9 mouse cellular contexts compared by ENCODE assay signal in the genomic region with DNA sequence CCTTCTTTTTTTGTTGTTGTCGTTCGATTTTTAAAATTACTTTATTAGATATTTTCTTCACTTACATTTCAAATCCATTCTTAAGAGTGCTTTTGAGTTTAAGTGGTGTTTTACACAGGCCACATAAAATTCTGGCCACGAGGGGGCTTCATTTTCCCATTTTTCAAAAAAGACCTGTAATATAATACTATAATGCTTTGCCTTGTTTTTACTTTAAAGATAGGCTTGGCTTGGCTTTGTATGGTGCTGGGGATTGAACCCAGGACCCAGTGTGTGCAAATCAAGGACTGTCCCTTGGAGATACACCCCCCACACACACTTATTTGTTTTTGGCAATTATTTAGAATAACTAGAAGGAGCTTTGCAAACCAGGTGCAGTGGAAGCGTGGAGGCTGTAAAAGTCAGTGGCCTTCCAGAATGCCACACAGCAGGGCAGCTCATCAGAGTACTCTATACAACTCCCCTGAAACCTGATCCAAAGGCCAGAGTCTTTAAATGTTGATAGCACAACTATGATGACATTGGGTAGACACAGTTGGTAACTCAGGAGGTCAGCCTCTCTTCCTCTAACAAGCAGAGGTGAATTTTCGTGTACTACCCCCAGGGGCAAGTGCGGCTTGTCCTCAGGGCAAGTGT. TPM values are rescaled to one million over a fixed set of nuclear protein-coding genes. Genes with fewer than 3 reads are reported as not detected.
DNase-seq lines count a peak whose midpoint lies in the region; ATAC-seq lines count a peak whose summit lies in the region.
"Had no signal": no experiment of that assay in that cellular context is flagged by ENCODE, and none has a peak within 500 bp of the region (broad histone marks: within the 10 kb centered on the region; RNA-seq: fewer than 3 reads in every experiment).

No protein-coding gene starts in this region.

- no peaks in the 10 kb centered on the region for H3K27me3 ChIP-seq in heart, embryonic 11.5 days (ENCODE audit: control insufficient read depth, insufficient read depth, low read length)
- no peaks in the 10 kb centered on the region for H3K27me3 ChIP-seq in embryonic facial prominence, embryonic 11.5 days (ENCODE audit: control insufficient read depth, insufficient read depth, low read length)
- no peaks in the 10 kb centered on the region for H3K27me3 ChIP-seq in midbrain, embryonic 14.5 days (ENCODE audit: control insufficient read depth, insufficient read depth, low read length)
- H3K27me3 ChIP-seq in stomach, embryonic 14.5 days (ENCODE audit: control insufficient read depth, insufficient read depth, low read length): no peaks in the 10 kb centered on the region
- H3K27me3 ChIP-seq: heart, embryonic 13.5 days had no signal

- no peak overlapping the region for H3K4me2 ChIP-seq in heart, embryonic 11.5 days
- no peak overlapping the region for H3K4me2 ChIP-seq in embryonic facial prominence, embryonic 11.5 days (ENCODE audit: low read depth, low read length)
- H3K4me2 ChIP-seq in midbrain, embryonic 14.5 days (ENCODE audit: low read length): no peak overlapping the region
- H3K4me2 ChIP-seq in stomach, embryonic 14.5 days (replicated peaks; ENCODE audit: low read depth, low read length): no peak overlapping the region
- H3K4me2 ChIP-seq: heart, embryonic 13.5 days had no signal

- ATAC-seq in heart, embryonic 11.5 days (replicated peaks; ENCODE audit: insufficient number of reproducible peaks, low FRiP score, low TSS enrichment): no peak
- no peak for ATAC-seq in embryonic facial prominence, embryonic 11.5 days (replicated peaks; ENCODE audit: insufficient number of reproducible peaks, low FRiP score, low TSS enrichment, low read depth)
- peak; percentile 69 for ATAC-seq in inflammation-experienced regulatory T-cells, adult 6 months
- ATAC-seq in midbrain, embryonic 14.5 days (ENCODE audit: low FRiP score, low TSS enrichment): peak; percentile 31; the same call in 1 of the 2 replicates
- 0 out of 2 replicates have a peak, but pooled peaks have one; percentile 33 for ATAC-seq in stomach, embryonic 14.5 days (ENCODE audit: insufficient number of reproducible peaks, insufficient read depth, low FRiP score, low read depth)

- peaks cover 1% of the 10 kb centered on the region; the same call in 1 of the 2 replicates for H3K4me1 ChIP-seq in heart, embryonic 11.5 days (ENCODE audit: control insufficient read depth, insufficient read depth, low read length)
- no peaks in the 10 kb centered on the region for H3K4me1 ChIP-seq in embryonic facial prominence, embryonic 11.5 days (ENCODE audit: control insufficient read depth, insufficient read depth, low read length)
- no peaks in the 10 kb centered on the region for H3K4me1 ChIP-seq in midbrain, embryonic 14.5 days (ENCODE audit: control insufficient read depth, insufficient read depth, low read length)
- H3K4me1 ChIP-seq in stomach, embryonic 14.5 days (ENCODE audit: control insufficient read depth, insufficient read depth, low read length): 0 out of 2 replicates have a peak, but pooled peaks cover 2% of the 10 kb centered on the region

- no peaks in the 10 kb centered on the region for H3K36me3 ChIP-seq in heart, embryonic 11.5 days (ENCODE audit: control insufficient read depth, insufficient read depth, low read length)
- no peaks in the 10 kb centered on the region for H3K36me3 ChIP-seq in embryonic facial prominence, embryonic 11.5 days (replicated peaks; ENCODE audit: control insufficient read depth, insufficient read depth, low read depth, low read length)
- H3K36me3 ChIP-seq in midbrain, embryonic 14.5 days (ENCODE audit: control insufficient read depth, insufficient read depth, low read length): no peaks in the 10 kb centered on the region
- no peaks in the 10 kb centered on the region for H3K36me3 ChIP-seq in stomach, embryonic 14.5 days (ENCODE audit: control insufficient read depth, insufficient read depth, low read length)
- H3K36me3 ChIP-seq: heart, embryonic 13.5 days had no signal

- no peak overlapping the region for H3K4me3 ChIP-seq in heart, embryonic 11.5 days (ENCODE audit: low read depth, low read length)
- H3K4me3 ChIP-seq in embryonic facial prominence, embryonic 11.5 days (ENCODE audit: low read depth, low read length): no peak overlapping the region
- no peak overlapping the region for H3K4me3 ChIP-seq in midbrain, embryonic 14.5 days (replicated peaks; ENCODE audit: low read depth, low read length)
- H3K4me3 ChIP-seq in stomach, embryonic 14.5 days (ENCODE audit: low read depth, low read length): no peak overlapping the region
- H3K4me3 ChIP-seq: heart, embryonic 13.5 days had no signal

- DNase-seq in heart, adult 8-10 months (ENCODE audit: low spot score): peak; percentile 73
- DNase-seq in adrenal gland, adult 18-20 months (ENCODE audit: low spot score in 2 of 2): peak; percentile 27 to 39
- DNase-seq in embryonic facial prominence, embryonic 11.5 days (ENCODE audit: low spot score): peak; percentile 80
- DNase-seq in left cerebral cortex, adult 11 months (ENCODE audit: low spot score): peak; percentile 35
- peak; percentile 87 for DNase-seq in midbrain, embryonic 14.5 days

- WGBS in heart, embryonic 11.5 days (ENCODE audit: insufficient replicate concordance): 52% methylated on average over 6 of the region's 6 CpGs
- 53% methylated on average over 6 of the region's 6 CpGs for WGBS in embryonic facial prominence, embryonic 11.5 days
- 66% methylated on average over 6 of the region's 6 CpGs for WGBS in midbrain, embryonic 14.5 days
- whole genome bisulfite sequencing in stomach, embryonic 14.5 days: 61% methylated on average over 6 of the region's 6 CpGs

- no peaks in the 10 kb centered on the region for H3K9me3 ChIP-seq in heart, embryonic 11.5 days (replicated peaks; ENCODE audit: control insufficient read depth, low read length)
- no peaks in the 10 kb centered on the region for H3K9me3 ChIP-seq in embryonic facial prominence, embryonic 11.5 days (replicated peaks; ENCODE audit: control insufficient read depth, low read length)
- H3K9me3 ChIP-seq in midbrain, embryonic 14.5 days (ENCODE audit: control insufficient read depth, low read length): no peaks in the 10 kb centered on the region
- no peaks in the 10 kb centered on the region for H3K9me3 ChIP-seq in stomach, embryonic 14.5 days (ENCODE audit: control insufficient read depth, low read depth, low read length)
- H3K9me3 ChIP-seq: heart, embryonic 13.5 days had no signal

- H3K27ac ChIP-seq in heart, embryonic 11.5 days (ENCODE audit: low read depth, low read length): no peak overlapping the region
- H3K27ac ChIP-seq in embryonic facial prominence, embryonic 11.5 days (replicated peaks; ENCODE audit: low read depth, low read length): no peak overlapping the region
- H3K27ac ChIP-seq in midbrain, embryonic 14.5 days (replicated peaks; ENCODE audit: low read depth, low read length): no peak overlapping the region
- no peak overlapping the region for H3K27ac ChIP-seq in stomach, embryonic 14.5 days (ENCODE audit: low read length)
- H3K27ac ChIP-seq: heart, embryonic 13.5 days had no signal

- H3K9ac ChIP-seq in heart, embryonic 11.5 days (ENCODE audit: low read depth, low read length): no peak overlapping the region
- no peak overlapping the region for H3K9ac ChIP-seq in embryonic facial prominence, embryonic 11.5 days (replicated peaks; ENCODE audit: low read length)
- H3K9ac ChIP-seq in midbrain, embryonic 14.5 days (replicated peaks; ENCODE audit: low read length): no peak overlapping the region
- H3K9ac ChIP-seq in stomach, embryonic 14.5 days (replicated peaks; ENCODE audit: low read depth, low read length): no peak overlapping the region

RNA-seq across cellular contexts. Expression of a gene that starts 44.4 kb away (rescaled TPM):
- 1 to 10 TPM; 2.8 to 4.1 (median 3.2) TPM for total RNA-seq in heart, adult 8-10 months (2022)
- polyA plus RNA-seq in heart, embryonic 11.5 days (2014; fragmentation: Nextera tagmentation; extraction: Ambion mirVana): 3.0 and 3.1 TPM in 2 replicates
- total RNA-seq in adrenal gland, adult 18-20 months (2021): 1 to 10 TPM in 1 of 2 experiments, under 1 TPM in 1; 0.76 to 1.2 TPM
- 4.9 and 5.0 TPM in 2 replicates for polyA plus RNA-seq in embryonic facial prominence, embryonic 11.5 days (2014; fragmentation: Nextera tagmentation; extraction: Ambion mirVana)
- polyA plus RNA-seq in inflammation-experienced regulatory T-cells, adult 6 months (2017; shearing (Covaris generic)): not detected
- 0.40 and 0.83 TPM in 2 replicates for polyA plus RNA-seq in midbrain, embryonic 14.5 days (2014; fragmentation: Nextera tagmentation; extraction: Ambion mirVana)
- 6.0 and 7.0 TPM in 2 replicates for polyA plus RNA-seq in stomach, embryonic 14.5 days (2014; fragmentation: Nextera tagmentation; extraction: Ambion mirVana)

Comparison
In these comparisons a context has a peak if more than half of its experiments do, and no peak if none do; other contexts are left out.
1. DNase-seq: peak in every context shown above with its lines; median percentile 87 in midbrain, embryonic 14.5 days; 80 in embryonic facial prominence, embryonic 11.5 days; 73 in heart, adult 8-10 months; 35 in left cerebral cortex, adult 11 months; 33 in adrenal gland, adult 18-20 months.
2. ATAC-seq: peak in inflammation-experienced regulatory T-cells, adult 6 months (single experiment), midbrain, embryonic 14.5 days (single experiment) and stomach, embryonic 14.5 days (single experiment); none in heart, embryonic 11.5 days (single experiment) and embryonic facial prominence, embryonic 11.5 days (single experiment).